Mouse (Mus musculus) ES-Bruce4 (cell line): ENCODE data around the gene Banp.

Experiments used
- CTCF ChIP-seq: IDR thresholded peaks from one replicate; pipeline ENCODE4 v1.8.1; 2011; ENCODE audit warnings: low read depth, low read length
- EP300 ChIP-seq: IDR thresholded peaks from 2 replicates; pipeline ENCODE4 v1.6.1; 2011; ENCODE audit warnings: low read depth, low read length; ENCODE audit not compliant: insufficient read depth
- POLR2A ChIP-seq: IDR thresholded peaks from one replicate; pipeline ENCODE4 v1.8.1; 2011; ENCODE audit warnings: low read length; ENCODE audit not compliant: insufficient read depth

DNA sequence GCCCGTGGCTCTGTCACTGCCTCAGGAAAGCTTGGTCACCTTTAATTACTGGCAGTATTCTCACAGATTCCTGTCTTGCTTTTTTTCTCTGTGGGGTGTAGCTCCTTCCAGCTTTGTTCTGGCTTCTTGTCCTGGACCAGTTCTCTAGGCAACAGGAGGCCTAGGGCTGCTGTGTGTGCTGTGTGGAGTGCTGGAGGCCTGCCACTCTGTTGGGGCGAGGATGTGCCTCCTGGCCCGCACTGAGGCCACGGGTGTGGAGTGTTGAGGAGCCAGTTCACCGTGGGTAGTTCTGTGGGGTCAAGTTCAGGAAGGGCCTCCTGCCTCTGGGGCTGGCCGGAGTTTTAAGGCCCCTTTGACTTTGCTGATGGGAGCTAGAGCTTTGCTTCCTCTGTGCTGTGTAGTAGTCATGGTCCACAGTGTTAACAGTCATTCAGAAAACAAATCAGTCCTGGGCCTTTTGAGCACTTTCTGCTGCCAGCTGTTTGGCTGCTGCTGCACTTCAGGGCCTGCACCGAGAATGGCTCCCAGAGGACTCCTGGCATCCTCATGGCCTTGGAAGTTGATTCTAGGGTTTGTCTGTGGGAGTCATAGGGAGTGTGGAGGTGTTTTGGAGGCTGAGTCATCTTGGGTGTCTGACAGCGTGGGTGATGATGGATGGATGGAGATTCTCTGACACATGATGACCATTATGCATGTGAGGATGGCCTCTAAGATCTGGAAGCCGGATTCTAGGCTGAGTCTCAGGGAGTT lies 41.1 kb downstream of the Banp start:
- TF ChIP-seq CTCF, result no peak
- no peak for TF ChIP-seq POLR2A
- TF ChIP-seq EP300, result no peak
